Mouse (Mus musculus) cerebellum, adult 18-20 months (tissue): ENCODE data around the gene Zfp819.
A peak's percentile ranks its signal among the peaks of the same experiment; 100 is the strongest.

ENCODE experiments used
- DNase-seq, 2 experiments: peaks; one replicate each; pipeline ENCODE4 v3.0.0; 2021

Zfp819 gene

GRCm38 (mm10) chr7:43606896-43607742 is at the start of gene Zfp819:
Zfp819 (plus strand) TSS chr7:43607169.
- peak in 1 of 2 experiments; percentile 19 for DNase-seq

- DNase-seq = peak; percentile 81 to 82
Observed at GRCm38 (mm10) chr7:43562006-43562633, 44.8 kb upstream of the Zfp819 start, which contains the start of gene Zfp658. Zfp658 (plus strand) TSS chr7:43562256.

GRCm38 (mm10) chr7:43562651-43563070 is 44.3 kb upstream of the Zfp819 start:
- peak in 1 of 2 experiments; percentile 21 for DNase-seq

GRCm38 (mm10) chr7:43563300-43563699 is 43.7 kb upstream of the Zfp819 start:
- DNase-seq = no peak

DNA sequence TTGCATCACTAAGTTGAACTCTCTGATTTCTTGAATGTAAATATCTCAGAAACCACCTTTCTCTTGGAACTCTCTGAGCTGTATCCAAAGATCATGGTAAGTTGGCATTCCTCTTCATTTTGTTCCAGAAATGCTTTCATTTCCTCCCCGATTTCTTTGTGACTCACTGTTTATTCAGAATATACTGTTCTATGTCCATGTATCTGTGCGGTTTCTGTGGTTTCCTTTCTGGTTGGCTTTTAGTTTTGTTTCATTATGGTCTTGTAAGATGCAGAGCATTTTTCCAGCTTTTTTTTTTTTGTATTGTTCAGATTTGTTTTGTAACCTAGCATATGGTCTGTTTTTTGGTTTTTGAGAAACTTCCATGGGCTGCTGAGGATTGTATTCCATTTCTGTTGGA is 35.8 kb upstream of the Zfp819 start:
- DNase-seq = no peak

DNA sequence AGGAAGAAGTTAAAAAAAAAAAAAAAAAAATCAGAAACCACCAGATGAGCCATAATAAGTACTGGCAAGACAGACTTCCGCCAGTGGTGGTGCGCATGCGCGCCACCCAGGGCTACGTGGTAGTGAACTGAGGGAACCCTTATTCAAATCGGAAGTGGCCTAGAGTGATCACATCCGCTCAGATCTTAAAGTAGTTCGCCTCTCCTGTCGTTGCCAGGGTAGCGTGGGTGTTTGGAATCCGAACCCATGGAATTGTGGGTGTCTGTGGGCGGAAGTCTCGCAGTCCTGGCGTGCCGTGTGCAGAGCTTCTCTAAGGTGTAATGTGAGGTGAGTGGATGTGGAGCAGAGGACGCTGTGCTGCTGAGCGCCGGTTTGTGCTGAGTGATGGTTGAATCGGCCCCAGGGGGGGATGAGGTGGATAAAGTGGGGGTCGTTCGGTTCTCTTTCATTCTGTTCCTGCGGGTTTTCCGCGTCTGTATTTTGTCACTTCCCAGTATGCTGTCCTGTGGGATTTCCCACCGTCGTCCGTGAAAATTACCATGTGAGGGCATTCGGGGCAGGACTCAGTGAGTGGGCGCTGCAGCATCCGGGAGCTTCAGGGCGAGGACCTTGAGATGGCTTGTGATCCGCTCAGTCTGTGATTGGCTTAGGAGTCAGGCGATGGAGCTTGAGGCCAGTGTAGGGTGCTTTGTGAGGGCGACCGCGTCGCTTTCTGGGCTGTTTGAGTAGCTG is 27.4 kb upstream of the Zfp819 start, which contains the start of gene Zfp719:
Zfp719 (plus strand) TSS at position 171 of the 732 bp plus-strand sequence.
- peak; percentile 89 to 91 for DNase-seq

DNA sequence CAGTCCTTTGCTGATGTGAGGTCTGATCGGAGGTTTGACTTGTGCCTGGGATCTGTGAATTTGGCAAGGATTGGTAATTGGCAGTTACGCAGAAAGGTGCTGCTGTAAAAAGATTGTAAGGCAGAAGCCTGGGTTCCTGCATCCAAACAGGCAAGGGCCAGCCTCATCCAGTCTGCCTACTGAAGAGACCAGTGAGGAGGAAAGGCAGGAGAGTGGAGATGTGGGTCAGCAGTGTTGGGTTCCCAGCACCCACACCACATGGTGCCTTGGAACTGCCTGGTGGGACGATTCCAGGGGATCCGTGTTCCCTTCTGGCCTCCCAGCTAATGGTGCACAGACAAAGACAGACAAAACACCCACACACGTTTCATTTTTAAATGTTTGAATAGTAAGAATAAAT is 26.4 kb upstream of the Zfp819 start:
- peak; percentile 21 to 28 for DNase-seq

DNA sequence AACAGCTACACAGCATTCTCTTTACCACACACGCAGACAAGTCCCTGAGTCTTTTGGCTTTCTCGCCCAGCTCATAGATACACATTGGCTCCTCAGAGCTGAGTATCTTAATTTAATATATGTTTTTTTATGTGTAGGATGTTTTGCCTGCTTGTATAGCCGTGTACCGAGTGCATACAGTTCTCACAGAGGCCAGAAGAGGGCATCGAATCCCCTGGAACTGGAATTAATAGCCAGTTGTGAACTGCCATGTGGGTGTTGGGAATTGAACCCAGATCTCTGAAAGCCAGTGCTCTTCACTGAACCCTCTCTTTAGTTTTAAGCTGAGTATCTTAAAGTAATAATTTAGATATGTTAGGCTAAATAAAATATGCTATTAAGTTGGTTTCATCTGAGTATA is 22.2 kb upstream of the Zfp819 start:
- no peak for DNase-seq

DNA sequence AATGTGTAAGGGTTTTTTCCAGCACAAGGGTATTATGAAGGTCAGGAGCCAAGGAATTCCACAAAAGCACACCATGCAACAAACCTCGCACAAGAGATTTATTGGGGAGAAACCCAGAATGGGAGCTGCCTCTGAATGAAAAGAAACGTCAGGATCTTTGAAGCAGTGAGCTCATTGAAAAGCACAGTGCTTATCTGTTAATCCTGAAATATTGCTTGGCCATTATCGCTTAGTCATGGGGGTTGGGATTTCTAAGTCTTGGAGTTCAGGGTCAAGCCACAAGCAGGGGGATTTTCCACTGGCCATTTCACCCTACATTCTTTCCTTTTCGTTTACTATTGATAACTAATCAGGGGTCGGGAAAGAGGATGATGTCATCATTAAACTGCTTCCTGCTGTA is 5.1 kb upstream of the Zfp819 start:
- DNase-seq = no peak

DNA sequence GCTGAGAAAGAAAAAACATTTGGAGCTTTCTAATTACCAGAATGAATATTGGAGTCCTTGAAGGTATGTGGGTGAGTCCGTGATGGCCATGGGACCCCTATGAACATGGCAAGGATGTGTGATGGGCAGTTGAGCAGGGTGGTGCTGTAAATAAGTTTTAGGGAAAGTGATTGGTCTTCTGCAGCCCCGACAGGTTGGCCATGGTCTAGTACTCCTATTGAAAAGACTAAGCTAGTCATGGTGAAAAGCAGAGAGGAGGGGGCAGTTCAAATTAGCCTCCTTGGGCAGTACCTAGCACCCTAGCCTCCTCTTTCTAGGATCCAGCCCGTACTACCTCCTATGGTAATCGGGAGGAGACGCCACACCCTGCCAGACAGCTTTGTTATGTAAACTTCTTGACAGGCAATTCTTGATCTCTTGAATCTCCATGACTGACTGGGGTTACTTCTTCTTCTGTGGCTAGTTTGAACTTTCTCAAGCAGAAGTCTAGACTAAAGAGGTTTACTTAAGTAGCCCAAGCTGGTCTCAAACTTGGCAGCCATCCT is 846 bp downstream of the Zfp819 start:
- DNase-seq = no peak

DNA sequence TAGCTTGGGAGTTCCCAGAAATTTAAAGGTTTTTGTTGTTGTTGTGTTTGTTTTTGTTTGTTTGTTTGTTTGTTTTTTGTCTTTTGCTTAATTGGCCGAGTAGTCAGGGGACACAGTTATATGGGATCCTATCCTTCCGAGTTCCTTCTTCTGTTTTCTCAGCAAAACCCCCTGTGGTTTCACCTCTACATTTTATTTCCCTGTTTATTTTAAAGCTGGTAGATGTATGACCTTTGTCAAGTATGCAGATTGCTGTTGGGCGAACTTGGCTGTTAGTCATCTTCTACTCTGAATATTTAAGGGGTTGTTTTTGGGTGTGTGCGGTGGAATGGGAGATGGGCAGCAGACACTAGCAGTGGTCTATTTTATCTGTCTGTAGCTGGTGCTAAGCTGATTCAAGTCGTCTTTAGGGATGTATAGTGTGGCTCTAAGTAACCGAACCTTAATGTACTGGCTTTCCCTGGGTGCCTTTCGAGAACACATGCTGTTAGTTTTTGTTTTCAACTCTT is 1.4 kb downstream of the Zfp819 start:
- DNase-seq = no peak

GRCm38 (mm10) chr7:43613816-43614551 is 7.0 kb downstream of the Zfp819 start:
- no peak for DNase-seq

- DNase-seq = no peak
Observed at GRCm38 (mm10) chr7:43622927-43623326, 16.0 kb downstream of the Zfp819 start.

- no peak for DNase-seq
Observed at GRCm38 (mm10) chr7:43623819-43624218, 16.9 kb downstream of the Zfp819 start.

GRCm38 (mm10) chr7:43625065-43625464 is 18.1 kb downstream of the Zfp819 start:
- no peak for DNase-seq

DNA sequence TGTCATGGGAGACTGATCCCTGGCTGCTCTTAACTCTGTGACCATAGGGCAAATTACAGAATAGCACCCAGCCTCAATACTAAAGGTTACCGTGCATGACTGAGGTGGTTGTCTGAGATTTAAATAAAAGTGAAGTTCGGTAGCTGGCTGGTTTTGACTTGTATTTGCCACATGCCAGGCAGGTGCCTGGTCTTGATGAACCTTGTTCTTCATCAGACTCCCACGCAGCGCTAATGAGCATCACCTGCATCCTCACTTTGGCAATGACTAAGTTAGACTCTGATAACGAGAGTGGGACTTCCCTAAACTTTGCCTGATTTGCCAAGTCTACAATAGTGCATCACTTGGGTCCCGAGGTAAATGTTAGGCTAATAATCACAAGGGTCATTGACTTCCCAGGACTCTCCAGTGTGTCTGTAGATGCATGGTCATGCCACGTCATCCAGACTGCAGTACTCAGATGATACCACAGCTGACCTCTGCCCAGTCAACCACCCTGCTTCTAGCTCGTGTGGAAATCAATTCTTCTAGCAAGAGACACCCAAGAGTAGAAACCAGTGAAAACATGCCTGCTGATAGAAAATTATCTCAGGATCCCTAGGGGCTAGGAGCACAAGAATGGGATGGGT is 18.9 kb downstream of the Zfp819 start:
- no peak for DNase-seq

DNA sequence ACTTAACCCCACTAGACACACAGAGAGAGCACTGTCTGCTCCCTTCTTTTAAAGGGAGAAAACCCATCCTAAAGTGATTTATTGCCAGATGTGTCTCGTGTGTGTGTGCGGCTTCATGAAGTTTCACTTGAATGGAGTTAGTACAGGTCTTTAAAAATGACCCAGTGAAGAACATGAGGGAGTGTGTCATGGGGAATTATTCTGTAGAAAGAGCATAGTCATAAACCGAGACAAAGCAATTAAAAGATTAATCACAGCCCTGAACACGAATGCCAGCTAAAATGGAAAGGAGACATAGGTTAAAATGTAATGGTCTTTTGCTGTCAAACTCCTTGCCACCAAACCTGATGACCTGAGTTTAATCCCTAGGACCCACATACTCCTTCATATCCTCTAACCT is 27.0 kb downstream of the Zfp819 start:
- DNase-seq = no peak

DNA sequence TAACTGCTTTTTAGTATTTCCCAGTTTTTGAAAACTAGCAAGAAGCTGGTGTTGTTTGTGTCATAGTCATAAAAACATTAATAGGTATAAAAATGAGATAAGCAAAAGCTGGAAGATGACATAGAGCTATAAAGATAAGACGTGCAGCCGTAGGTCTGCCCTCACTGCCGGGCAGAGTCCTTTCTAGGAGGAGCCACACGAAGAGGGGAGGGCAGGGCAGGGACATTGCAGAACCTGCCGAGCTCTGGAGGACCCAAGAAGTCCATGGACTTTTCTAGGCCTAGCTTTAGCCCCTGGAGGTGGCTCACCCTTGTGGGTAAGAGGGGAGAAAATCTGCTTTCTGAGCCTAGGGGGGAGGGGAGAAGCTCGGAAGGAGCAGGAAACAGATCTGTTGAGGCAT is 27.5 kb downstream of the Zfp819 start, which contains the start of gene Ceacam18:
Ceacam18 (plus strand) TSS at position 208 of the 400 bp plus-strand sequence.
- no peak for DNase-seq

GRCm38 (mm10) chr7:43636194-43636593 is 29.2 kb downstream of the Zfp819 start:
- DNase-seq = no peak

GRCm38 (mm10) chr7:43637118-43637517 is 30.1 kb downstream of the Zfp819 start:
- no peak for DNase-seq

GRCm38 (mm10) chr7:43642587-43642986 is 35.6 kb downstream of the Zfp819 start:
- no peak for DNase-seq
